Mouse (Mus musculus): Measurements from ENCODE around the gene Gm21887.
"Not testable (repeated sequence)": the region's sequence is repeated elsewhere in the genome, so short reads cannot be mapped to it uniquely, and the experiment has no call there.

The Gm21887 gene

GRCm38 (mm10) chrX:169998559-169999219 lies 10.8 kb upstream of the Gm21887 start:
- not testable (repeated sequence) for DNase-seq (ENCODE audit: low read depth)

- peak; percentile 85 for DNase-seq (ENCODE audit: low read depth)
Observed at GRCm38 (mm10) chrX:169999226-169999883, 10.1 kb upstream of the Gm21887 start.

GRCm38 (mm10) chrX:169999912-170000641 lies 9.4 kb upstream of the Gm21887 start:
- DNase-seq (ENCODE audit: low read depth) = not testable (repeated sequence)

DNA sequence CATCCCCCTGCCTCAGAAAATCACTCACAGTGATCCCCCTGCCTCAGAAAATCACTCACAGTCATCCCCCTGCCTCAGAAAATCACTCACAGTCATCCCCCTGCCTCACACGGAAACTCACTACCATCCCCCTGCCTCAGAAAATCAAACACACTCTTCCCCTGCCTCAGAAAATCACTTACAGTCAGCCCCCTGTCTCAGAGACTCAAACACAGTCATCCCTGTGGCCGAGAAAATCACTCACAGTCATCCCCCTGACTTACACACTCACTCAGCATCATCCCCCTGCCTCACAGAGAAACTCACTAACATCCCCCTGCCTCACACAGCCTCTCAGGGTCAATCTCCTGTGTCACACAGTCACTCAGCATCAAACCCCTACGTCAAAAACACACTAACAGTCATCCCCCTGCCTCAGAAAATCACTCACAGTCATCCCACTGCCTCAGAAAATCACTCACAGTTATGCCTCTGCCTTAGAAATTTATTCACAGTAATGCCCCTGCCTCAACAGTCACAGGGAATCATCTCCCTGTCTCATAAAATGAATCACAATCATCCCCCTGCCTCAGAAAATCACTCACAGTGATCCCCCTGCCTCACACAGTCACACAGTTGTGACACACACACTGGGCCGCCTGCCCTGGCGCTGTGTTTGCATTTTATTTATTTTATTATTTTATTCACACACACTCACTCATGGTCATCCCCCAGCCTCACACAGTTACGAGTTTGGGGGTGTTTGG lies 8.6 kb upstream of the Gm21887 start:
- DNase-seq (ENCODE audit: low read depth) = not testable (repeated sequence)

DNA sequence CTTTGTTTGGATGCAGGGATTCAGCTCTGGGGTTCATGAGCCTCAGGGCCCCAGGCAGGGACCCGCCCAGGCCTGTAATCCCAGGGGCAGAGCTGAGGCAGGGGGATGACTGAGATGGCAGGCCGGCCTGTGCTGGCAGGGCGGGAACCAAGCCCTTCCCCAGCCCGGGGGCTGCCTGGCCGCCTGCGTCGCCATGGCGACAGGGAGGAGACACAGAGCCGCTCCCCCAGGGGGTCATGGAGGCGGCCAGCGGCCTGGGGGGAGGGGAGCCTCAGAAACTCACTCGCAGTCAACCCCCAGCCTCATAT lies 8.1 kb upstream of the Gm21887 start:
- DNase-seq (ENCODE audit: low read depth) = not testable (repeated sequence)

DNA sequence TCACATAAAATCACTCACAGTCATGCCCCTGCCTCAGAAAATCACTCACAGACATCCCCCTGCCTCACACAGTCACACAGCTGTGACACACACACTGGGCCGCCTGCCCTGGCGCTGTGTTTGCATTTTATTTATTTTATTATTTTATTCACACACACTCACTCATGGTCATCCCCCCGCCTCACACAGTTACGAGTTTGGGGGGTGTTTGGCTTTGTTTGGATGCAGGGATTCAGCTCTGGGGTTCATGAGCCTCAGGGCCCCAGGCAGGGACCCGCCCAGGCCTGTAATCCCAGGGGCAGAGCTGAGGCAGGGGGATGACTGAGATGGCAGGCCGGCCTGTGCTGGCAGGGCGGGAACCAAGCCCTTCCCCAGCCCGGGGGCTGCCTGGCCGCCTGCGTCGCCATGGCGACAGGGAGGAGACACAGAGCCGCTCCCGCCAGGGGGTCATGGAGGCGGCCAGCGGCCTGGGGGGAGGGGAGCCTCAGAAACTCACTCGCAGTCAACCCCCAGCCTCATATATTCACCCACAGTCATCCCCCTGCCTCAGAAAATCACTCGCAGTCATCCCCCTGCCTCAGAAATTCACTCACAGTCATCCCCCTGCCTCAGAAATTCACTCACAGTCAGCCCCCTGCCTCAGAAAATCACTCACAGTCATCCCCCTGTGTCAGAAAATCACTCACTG lies 6.8 kb upstream of the Gm21887 start:
- not testable (repeated sequence) for DNase-seq (ENCODE audit: low read depth)

DNA sequence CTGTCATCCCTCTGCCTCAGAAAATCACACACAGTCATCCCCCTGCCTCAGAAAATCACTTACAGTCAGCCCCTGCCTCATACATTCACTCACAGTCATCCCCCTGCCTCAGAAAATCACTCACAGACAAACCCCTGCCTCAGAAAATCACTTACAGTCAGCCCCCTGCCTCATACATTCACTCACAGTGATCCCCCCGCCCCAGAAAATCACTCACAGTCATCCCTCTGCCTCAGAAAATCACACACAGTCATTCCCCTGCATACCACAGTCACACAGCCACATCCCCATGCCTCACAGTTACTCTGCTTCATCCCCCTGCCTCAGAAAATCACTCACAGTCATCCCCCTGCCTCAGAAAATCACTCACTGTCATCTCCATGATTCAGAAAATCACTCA lies 5.9 kb upstream of the Gm21887 start:
- DNase-seq (ENCODE audit: low read depth) = not testable (repeated sequence)

- DNase-seq (ENCODE audit: low read depth) = not testable (repeated sequence)
Observed at GRCm38 (mm10) chrX:170004236-170004635, 5.2 kb upstream of the Gm21887 start.

GRCm38 (mm10) chrX:170004793-170005192 lies 4.7 kb upstream of the Gm21887 start:
- DNase-seq (ENCODE audit: low read depth) = not testable (repeated sequence)

DNA sequence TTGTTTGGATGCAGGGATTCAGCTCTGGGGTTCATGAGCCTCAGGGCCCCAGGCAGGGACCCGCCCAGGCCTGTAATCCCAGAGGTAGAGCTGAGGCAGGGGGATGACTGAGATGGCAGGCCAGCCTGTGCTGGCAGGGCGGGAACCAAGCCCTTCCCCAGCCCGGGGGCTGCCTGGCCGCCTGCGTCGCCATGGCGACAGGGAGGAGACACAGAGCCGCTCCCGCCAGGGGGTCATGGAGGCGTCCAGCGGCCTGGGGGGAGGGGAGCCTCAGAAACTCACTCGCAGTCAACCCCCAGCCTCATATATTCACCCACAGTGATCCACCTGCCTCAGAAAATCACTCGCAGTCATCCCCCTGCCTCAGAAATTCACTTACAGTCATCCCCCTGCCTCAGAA lies 4.3 kb upstream of the Gm21887 start:
- not testable (repeated sequence) for DNase-seq (ENCODE audit: low read depth)

DNA sequence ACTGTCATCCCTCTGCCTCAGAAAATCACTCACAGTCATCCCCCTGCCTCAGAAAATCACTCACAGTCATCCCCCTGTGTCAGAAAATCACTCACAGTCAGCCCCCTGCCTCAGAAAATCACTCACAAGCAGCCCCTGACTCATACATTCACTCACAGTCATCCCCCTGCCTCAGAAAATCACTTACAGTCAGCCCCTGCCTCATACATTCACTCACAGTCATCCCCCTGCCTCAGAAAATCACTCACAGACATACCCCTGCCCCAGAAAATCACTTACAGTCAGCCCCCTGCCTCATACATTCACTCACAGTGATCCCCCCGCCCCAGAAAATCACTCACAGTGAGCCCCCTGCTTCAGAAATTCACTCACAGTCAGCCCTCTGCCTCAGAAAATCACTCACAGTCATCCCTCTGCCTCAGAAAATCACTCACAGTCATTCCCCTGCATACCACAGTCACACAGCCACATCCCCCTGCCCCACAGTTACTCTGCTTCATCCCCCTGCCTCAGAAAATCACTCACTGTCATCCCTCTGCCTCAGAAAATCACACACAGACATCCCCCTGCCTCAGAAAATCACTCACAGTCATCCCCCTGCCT lies 3.7 kb upstream of the Gm21887 start:
- not testable (repeated sequence) for DNase-seq (ENCODE audit: low read depth)

DNA sequence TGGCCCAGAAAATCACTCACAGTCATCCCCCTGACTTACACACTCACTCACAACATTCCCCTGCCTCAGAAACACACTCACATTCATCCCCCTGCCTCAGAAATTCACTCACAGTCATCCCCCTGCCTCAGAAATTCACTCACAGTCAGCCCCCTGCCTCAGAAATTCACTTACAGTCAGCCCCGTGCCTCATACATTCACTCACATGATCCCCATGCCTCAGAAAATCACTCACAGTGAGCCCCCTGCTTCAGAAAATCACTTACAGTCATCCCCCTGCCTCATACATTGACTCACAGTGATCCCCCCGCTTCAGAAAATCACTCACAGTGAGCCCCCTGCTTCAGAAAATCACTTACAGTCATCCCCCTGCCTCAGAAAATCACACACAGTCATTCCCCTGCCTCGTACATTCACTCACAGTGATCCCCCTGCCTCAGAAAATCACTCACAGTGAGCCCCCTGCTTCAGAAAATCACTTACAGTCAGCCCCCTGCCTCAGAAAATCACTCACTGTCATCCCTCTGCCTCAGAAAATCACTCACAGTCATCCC lies 2.7 kb upstream of the Gm21887 start:
- DNase-seq (ENCODE audit: low read depth) = not testable (repeated sequence)

GRCm38 (mm10) chrX:170007375-170008178 lies 1.9 kb upstream of the Gm21887 start:
- not testable (repeated sequence) for DNase-seq (ENCODE audit: low read depth)

- DNase-seq (ENCODE audit: low read depth) = peak; percentile 70
Observed at GRCm38 (mm10) chrX:170008179-170008467, 1.3 kb upstream of the Gm21887 start.

- DNase-seq (ENCODE audit: low read depth) = peak; percentile 75
Observed at GRCm38 (mm10) chrX:170008584-170008983, 875 bp upstream of the Gm21887 start.

GRCm38 (mm10) chrX:170009801-170010221 lies 352 bp downstream of the Gm21887 start:
- DNase-seq (ENCODE audit: low read depth) = peak; percentile 100

DNA sequence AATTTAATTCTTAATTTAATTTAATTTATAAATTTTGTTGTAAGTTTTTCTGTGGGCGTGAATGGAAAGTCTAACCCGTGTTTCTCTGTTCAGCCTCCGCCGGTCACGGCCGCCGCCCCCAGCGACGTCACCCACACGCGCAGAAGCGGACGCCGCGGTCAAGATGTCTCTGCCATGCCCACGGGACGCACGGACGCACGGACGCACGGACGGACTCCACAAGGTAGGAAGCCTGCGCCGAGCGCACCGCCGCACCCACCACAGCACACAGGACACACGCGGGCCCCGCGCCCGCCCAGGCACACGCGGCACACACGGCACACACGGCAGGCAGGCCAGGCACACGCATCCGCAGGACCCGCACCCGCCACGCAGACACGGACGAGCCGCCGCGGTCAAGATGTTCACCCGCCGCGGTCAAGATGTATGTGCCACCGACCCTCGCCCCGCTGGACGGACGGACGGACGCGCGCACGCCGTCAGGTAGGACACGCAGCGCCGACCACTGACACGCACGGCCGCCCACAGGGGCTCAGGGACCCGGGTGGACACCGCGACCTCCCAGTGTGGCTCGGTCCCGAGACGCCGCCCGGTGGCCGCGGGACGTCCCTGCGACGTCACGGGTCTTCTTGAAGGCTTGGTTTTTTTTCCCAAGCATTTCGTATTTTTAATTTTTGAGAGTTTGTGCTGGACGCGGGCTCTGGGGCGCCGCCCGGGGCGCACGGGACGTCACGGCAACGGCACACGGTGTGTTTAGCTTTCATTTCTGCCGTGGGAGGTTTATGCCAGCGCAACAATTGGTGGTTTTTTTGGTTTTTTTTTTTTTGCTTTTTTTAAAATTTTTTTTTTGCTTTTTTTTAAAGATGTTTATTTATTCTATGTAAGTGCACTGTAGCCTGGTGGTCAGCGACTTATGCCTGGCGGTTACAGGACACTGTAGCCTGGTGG lies 1.4 kb downstream of the Gm21887 start:
- DNase-seq (ENCODE audit: low read depth) = peak; percentile 92

DNA sequence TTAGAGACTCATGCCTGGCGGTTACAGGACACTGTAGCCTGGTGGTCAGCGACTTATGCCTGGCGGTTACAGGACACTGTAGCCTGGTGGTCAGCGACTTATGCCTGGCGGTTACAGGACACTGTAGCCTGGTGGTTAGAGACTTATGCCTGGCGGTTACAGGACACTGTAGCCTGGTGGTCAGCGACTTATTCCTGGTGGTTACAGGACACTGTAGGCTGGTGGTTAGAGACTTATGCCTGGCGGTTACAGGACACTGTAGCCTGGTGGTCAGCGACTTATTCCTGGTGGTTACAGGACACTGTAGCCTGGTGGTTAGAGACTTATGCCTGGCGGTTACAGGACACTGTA lies 2.0 kb downstream of the Gm21887 start:
- not testable (repeated sequence) for DNase-seq (ENCODE audit: low read depth)

DNA sequence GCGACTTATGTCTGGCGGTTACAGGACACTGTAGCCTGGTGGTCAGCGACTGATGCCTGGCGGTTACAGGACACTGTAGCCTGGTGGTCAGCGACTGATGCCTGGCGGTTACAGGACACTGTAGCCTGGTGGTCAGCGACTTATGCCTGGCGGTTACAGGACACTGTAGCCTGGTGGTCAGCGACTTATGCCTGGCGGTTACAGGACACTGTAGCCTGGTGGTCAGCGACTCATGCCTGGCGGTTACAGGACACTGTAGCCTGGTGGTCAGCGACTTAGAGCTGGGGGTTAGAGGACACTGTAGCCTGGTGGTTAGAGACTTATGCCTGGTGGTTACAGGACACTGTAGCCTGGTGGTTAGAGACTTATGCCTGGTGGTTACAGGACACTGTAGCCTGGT lies 4.0 kb downstream of the Gm21887 start:
- not testable (repeated sequence) for DNase-seq (ENCODE audit: low read depth)
